Mouse (Mus musculus): ENCODE data around the gene Enox1. TPM values are rescaled to one million over a fixed set of nuclear protein-coding genes. Genes with fewer than 3 reads are reported as not detected.
"Not testable (repeated sequence)": the region's sequence is repeated elsewhere in the genome, so short reads cannot be mapped to it uniquely, and the experiment has no call there.

Enox1 gene
- polyA plus RNA-seq, 1 experiment = 0.28 TPM

DNA sequence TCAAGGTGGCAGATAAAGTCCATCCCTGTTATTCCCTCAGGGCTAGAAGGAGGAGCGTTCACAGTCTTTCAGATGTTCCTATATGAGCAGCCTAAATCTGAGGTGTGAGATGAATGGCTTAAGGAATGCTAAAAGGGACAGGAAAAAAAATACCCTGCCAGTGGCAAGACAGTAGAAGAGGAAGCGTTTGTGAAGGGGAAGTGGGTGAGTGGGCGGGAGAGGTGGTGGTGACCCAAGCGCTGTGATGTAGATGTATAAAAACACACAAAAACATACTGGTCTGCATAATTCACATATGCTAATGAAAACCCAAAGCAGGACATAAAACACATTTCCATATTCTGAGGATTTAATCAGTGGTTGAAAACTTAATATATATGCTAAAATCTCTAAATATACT lies 367.7 kb downstream of the Enox1 start:
- no peaks in the 10 kb centered on the region for H3K4me1 ChIP-seq (ENCODE audit: control insufficient read depth, insufficient read depth, low read length)
- WGBS = 54% methylated on average over 4 of the region's 4 CpGs
- TF ChIP-seq CTCF (IDR thresholded peaks at IDR 0.05; ENCODE audit: insufficient read depth, low read length) = no peak
- TF ChIP-seq POLR2A (IDR thresholded peaks at IDR 0.05; ENCODE audit: borderline replicate concordance, extremely low read depth, low read depth, low read length) = no peak
- no peak for DNase-seq
- no peak overlapping the region for H3K4me3 ChIP-seq (replicated peaks; ENCODE audit: extremely low read depth, low read depth, low read length)

DNA sequence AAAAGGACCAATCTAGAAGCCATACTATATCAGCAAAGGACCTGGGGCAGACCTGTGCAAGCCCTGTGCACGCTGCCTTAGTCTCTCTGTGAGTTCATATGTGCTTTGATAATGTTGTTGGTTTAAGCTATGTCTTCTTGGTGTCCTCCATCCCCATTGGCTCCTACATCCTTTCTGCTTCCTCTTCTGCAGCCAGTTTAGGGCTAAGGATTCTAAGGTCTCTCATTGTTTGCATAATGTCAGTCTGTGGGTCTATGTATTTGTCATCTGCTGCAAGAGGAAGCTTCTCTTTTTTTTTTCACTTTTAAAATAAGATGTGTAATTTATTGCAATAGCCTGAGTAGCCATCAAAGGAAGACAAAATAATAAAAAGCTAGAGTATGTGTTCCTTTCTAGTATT lies 369.7 kb downstream of the Enox1 start:
- 88% methylated on average over 1 of the region's 1 CpGs for WGBS
- Histone ChIP-seq H3K4me3 (replicated peaks; ENCODE audit: extremely low read depth, low read depth, low read length) (no peak overlapping the region), H3K4me1 (ENCODE audit: control insufficient read depth, insufficient read depth, low read length) (no peaks in the 10 kb centered on the region)
- TF ChIP-seq CTCF (IDR thresholded peaks at IDR 0.05; ENCODE audit: insufficient read depth, low read length) (no peak), POLR2A (IDR thresholded peaks at IDR 0.05; ENCODE audit: borderline replicate concordance, extremely low read depth, low read depth, low read length) (no peak)
- no peak for DNase-seq

- no peak overlapping the region for H3K4me3 ChIP-seq (replicated peaks; ENCODE audit: extremely low read depth, low read depth, low read length)
- no peak for TF ChIP-seq POLR2A (IDR thresholded peaks at IDR 0.05; ENCODE audit: borderline replicate concordance, extremely low read depth, low read depth, low read length)
- TF ChIP-seq CTCF (IDR thresholded peaks at IDR 0.05; ENCODE audit: insufficient read depth, low read length) = no peak
- H3K4me1 ChIP-seq (ENCODE audit: control insufficient read depth, insufficient read depth, low read length) = no peaks in the 10 kb centered on the region
- DNase-seq = no peak
- whole genome bisulfite sequencing = 92% methylated on average over 9 of the region's 9 CpGs
These were observed 372.6 kb downstream of the Enox1 start for GRCm38 (mm10) chr14:77529201-77529600.

DNA sequence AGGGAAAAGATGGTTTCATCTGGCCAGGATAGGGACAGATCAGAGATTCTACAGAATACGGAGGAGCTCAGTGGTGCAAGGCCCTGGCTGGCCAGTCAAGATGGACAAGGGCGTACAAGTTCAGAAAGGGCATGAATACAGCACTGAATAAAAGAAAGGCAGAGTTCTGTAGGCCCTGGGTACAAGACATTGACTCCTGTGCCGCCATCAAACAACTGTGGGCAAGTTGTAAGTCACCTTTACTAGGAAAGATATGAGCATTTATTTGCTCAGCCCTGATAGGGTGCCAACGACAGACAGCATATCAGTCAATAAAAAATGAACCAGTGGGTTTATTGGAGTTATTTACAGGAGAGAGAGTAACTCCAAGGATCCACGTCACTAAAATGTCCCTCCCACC lies 373.1 kb downstream of the Enox1 start:
- no peak for DNase-seq
- H3K4me3 ChIP-seq (replicated peaks; ENCODE audit: extremely low read depth, low read depth, low read length) = no peak overlapping the region
- H3K4me1 ChIP-seq (ENCODE audit: control insufficient read depth, insufficient read depth, low read length) = no peaks in the 10 kb centered on the region
- TF ChIP-seq POLR2A (IDR thresholded peaks at IDR 0.05; ENCODE audit: borderline replicate concordance, extremely low read depth, low read depth, low read length) (no peak), CTCF (IDR thresholded peaks at IDR 0.05; ENCODE audit: insufficient read depth, low read length) (no peak)
- WGBS = 88% methylated on average over 5 of the region's 5 CpGs

DNA sequence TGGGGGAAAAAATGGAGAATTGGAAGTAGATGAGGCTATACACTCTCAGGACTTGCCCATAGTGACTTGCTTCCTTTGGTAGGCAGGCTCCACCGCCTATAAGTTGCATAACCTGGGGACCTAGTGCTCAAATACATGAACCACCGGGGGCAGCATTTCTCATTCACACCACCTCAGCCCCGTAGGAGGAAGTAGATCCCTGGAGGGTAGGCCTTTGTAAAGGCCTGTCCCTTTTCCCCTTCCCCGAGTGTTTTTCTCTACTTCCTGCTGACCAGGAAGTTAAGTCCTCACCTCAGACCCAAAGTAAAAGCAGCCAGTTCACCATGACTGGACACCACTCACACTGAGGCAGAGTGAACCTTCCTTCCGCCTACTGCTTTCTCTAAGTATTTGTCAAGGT lies 377.1 kb downstream of the Enox1 start:
- Histone ChIP-seq H3K4me3 (replicated peaks; ENCODE audit: extremely low read depth, low read depth, low read length) (no peak overlapping the region), H3K4me1 (ENCODE audit: control insufficient read depth, insufficient read depth, low read length) (no peaks in the 10 kb centered on the region)
- 74% methylated on average over 5 of the region's 5 CpGs for WGBS
- TF ChIP-seq CTCF (IDR thresholded peaks at IDR 0.05; ENCODE audit: insufficient read depth, low read length) = no peak
- no peak for TF ChIP-seq POLR2A (IDR thresholded peaks at IDR 0.05; ENCODE audit: borderline replicate concordance, extremely low read depth, low read depth, low read length)
- no peak for DNase-seq

- TF ChIP-seq CTCF (IDR thresholded peaks at IDR 0.05; ENCODE audit: insufficient read depth, low read length) = no peak
- TF ChIP-seq POLR2A (IDR thresholded peaks at IDR 0.05; ENCODE audit: borderline replicate concordance, extremely low read depth, low read depth, low read length) = no peak
- no peaks in the 10 kb centered on the region for H3K4me1 ChIP-seq (ENCODE audit: control insufficient read depth, insufficient read depth, low read length)
- H3K4me3 ChIP-seq (replicated peaks; ENCODE audit: extremely low read depth, low read depth, low read length) = no peak overlapping the region
- 87% methylated on average over 7 of the region's 7 CpGs for WGBS
- DNase-seq = no peak
These were observed 377.6 kb downstream of the Enox1 start for GRCm38 (mm10) chr14:77534120-77534519.

GRCm38 (mm10) chr14:77536592-77536991 lies 380.0 kb downstream of the Enox1 start:
- no peak for DNase-seq
- no peak overlapping the region for H3K4me3 ChIP-seq (replicated peaks; ENCODE audit: extremely low read depth, low read depth, low read length)
- 73% methylated on average over 2 of the region's 2 CpGs for WGBS
- H3K4me1 ChIP-seq (ENCODE audit: control insufficient read depth, insufficient read depth, low read length) = no peaks in the 10 kb centered on the region
- TF ChIP-seq CTCF (IDR thresholded peaks at IDR 0.05; ENCODE audit: insufficient read depth, low read length) (no peak), POLR2A (IDR thresholded peaks at IDR 0.05; ENCODE audit: borderline replicate concordance, extremely low read depth, low read depth, low read length) (no peak)

- not testable (repeated sequence) for H3K4me3 ChIP-seq (replicated peaks; ENCODE audit: extremely low read depth, low read depth, low read length); DNase-seq; H3K4me1 ChIP-seq (ENCODE audit: control insufficient read depth, insufficient read depth, low read length)
- 68% methylated on average over 21 of the region's 21 CpGs for WGBS
These were observed 383.0 kb downstream of the Enox1 start for GRCm38 (mm10) chr14:77539563-77539962.

- DNase-seq = no peak
- TF ChIP-seq CTCF (IDR thresholded peaks at IDR 0.05; ENCODE audit: insufficient read depth, low read length) (no peak), POLR2A (IDR thresholded peaks at IDR 0.05; ENCODE audit: borderline replicate concordance, extremely low read depth, low read depth, low read length) (no peak)
- WGBS = 79% methylated on average over 7 of the region's 7 CpGs
These were observed 385.4 kb downstream of the Enox1 start for GRCm38 (mm10) chr14:77541925-77542324.

DNA sequence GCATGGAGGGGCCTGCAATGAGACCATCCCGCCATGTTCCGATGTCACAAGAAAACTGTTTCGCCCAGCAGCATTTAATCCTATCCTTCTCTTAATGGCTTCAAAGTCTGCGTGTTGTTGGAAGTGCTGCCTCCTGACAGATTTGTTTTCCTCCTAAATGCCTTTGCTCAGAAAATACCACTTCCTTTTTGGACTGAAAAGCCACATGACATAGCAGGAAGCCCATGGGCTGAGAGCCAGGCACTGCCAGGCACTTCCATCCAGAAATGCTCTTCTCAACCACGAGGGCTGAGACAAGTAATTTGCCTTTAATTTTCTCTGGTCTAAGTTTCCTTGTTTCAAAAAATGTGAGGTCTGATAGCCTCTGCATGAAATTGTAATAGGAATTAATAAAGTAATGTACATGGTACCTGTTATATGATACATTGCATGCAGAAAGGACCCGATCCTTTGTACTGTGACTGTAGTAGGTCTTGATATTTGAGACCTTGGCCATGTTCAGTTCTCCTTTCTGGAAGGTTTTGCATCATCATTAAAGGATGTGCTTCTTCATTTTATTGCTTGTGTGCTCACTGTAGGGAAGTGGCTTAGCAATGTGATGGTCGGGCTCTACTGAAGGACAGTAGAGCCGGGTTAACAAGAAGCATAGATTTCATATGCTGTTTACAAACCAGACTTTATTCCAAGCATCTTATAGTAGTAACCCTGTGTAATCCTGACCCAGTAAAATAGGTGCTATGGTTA lies 390.1 kb downstream of the Enox1 start:
- Histone ChIP-seq H3K4me3 (replicated peaks; ENCODE audit: extremely low read depth, low read depth, low read length) (no peak overlapping the region), H3K4me1 (ENCODE audit: control insufficient read depth, insufficient read depth, low read length) (no peaks in the 10 kb centered on the region)
- no peak for DNase-seq
- TF ChIP-seq POLR2A (IDR thresholded peaks at IDR 0.05; ENCODE audit: borderline replicate concordance, extremely low read depth, low read depth, low read length) = no peak
- no peak for TF ChIP-seq CTCF (IDR thresholded peaks at IDR 0.05; ENCODE audit: insufficient read depth, low read length)
- WGBS = 61% methylated on average over 8 of the region's 8 CpGs

More at GRCm38 (mm10) chr14:77541925-77542324, 385.4 kb downstream of the Enox1 start:
- Histone ChIP-seq H3K4me3 (replicated peaks; ENCODE audit: extremely low read depth, low read depth, low read length) (no peak overlapping the region), H3K4me1 (ENCODE audit: control insufficient read depth, insufficient read depth, low read length) (no peaks in the 10 kb centered on the region)
